Mouse (Mus musculus) embryonic facial prominence, embryonic 15.5 days (tissue): ENCODE measurements around the gene Cyp39a1. TPM values are rescaled to one million over a fixed set of nuclear protein-coding genes. Genes with fewer than 3 reads are reported as not detected.

Experiments used
- ATAC-seq: fragments of 200-750 bp; cut with Nextera tagmentation; 2 replicates; pipeline ENCODE4 v1.8.0; 2017; ENCODE audit warnings: low read depth, moderate TSS enrichment; ENCODE audit not compliant: insufficient number of reproducible peaks, low FRiP score, low TSS enrichment
- H3K27ac ChIP-seq: fragments of 300-500 bp; sonication (generic); replicated peaks from 2 replicates; pipeline ENCODE4 v1.5.1; 2015; ENCODE audit warnings: mild to moderate bottlenecking, inconsistent platforms
- H3K27me3 ChIP-seq: fragments of 300-500 bp; sonication (generic); 2 replicates; pipeline ENCODE4 v1.6.1; 2015; ENCODE audit warnings: inconsistent platforms
- H3K36me3 ChIP-seq: fragments of 300-500 bp; sonication (generic); 2 replicates; pipeline ENCODE4 v1.6.1; 2015; ENCODE audit warnings: mild to moderate bottlenecking, inconsistent platforms
- H3K4me1 ChIP-seq: fragments of 300-500 bp; sonication (generic); 2 replicates; pipeline ENCODE4 v1.6.1; 2015; ENCODE audit warnings: inconsistent platforms
- H3K4me2 ChIP-seq: fragments of 300-500 bp; sonication (generic); replicated peaks from 2 replicates; pipeline ENCODE4 v1.6.1; 2015; ENCODE audit warnings: mild to moderate bottlenecking, inconsistent platforms
- H3K4me3 ChIP-seq: fragments of 300-500 bp; sonication (generic); replicated peaks from 2 replicates; pipeline ENCODE4 v1.5.1; 2015; ENCODE audit warnings: mild to moderate bottlenecking, inconsistent platforms
- H3K9ac ChIP-seq: fragments of 300-500 bp; sonication (generic); 2 replicates; pipeline ENCODE4 v1.6.1; 2015; ENCODE audit warnings: inconsistent platforms
- H3K9me3 ChIP-seq: fragments of 300-500 bp; sonication (generic); replicated peaks from 2 replicates; pipeline ENCODE4 v1.6.1; 2016; ENCODE audit warnings: inconsistent platforms
- WGBS: fragments of 180-500 bp; shearing (Covaris S2); methylation state at CpG from one replicate; pipeline ENCODE4 v1.1.7; 2015; 5-methylcytosine and 5-hydroxymethylcytosine counted together
- polyA plus RNA-seq: library from polyadenylated mRNA; unstranded; fragments of >200 nt; fragmentation: Nextera tagmentation; extraction: Ambion mirVana; gene quantifications from 2 replicates; pipeline ENCODE4 v1.2.1, GENCODE M21; 2015

Cyp39a1 gene
- polyA plus RNA-seq, result 23.5 and 26.2 TPM in 2 replicates

DNA sequence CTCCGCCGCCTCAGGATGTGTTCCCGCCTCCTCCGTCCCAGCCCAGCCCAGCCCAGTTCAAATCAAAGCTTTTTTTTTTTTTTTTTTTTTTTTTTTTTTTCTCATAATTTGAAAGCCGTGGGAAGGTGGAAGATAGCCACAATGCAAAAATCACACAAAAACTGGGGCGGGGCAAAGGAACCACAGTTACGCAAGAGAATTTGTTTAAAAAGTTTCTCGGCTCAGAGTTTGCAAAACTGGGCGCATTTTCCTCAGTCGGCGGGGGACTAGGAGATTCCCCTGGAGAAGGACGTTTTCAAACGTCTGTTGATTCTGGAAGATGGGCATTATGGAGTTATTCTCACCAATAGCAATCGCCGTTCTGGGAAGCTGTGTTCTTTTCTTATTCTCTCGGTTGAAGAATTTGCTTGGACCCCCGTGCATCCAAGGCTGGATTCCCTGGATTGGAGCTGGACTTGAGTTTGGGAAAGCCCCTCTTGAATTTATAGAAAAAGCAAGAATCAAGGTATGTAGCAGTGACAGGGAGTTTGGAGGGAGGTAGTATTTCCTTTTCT, at the start of gene Cyp39a1:
Gene Cyp39a1 (plus strand): TSS at position 136 of the 554 bp plus-strand sequence.
- WGBS, result under 1% methylated on average over 17 of the region's 17 CpGs
- Histone ChIP-seq H3K9ac (peak within 1 kb of the TSS; percentile 52), H3K27me3 (no peaks in the 10 kb centered on the region), H3K27ac (peak within 1 kb of the TSS; percentile 58), H3K9me3 (no peaks in the 10 kb centered on the region), H3K4me2 (peak within 1 kb of the TSS; percentile 85), H3K36me3 (0 out of 2 replicates have a peak, but pooled peaks cover 3% of the 10 kb centered on the region), H3K4me3 (peak within 1 kb of the TSS; percentile 91), H3K4me1 (peaks cover 24% of the 10 kb centered on the region)
- no peak for ATAC-seq

DNA sequence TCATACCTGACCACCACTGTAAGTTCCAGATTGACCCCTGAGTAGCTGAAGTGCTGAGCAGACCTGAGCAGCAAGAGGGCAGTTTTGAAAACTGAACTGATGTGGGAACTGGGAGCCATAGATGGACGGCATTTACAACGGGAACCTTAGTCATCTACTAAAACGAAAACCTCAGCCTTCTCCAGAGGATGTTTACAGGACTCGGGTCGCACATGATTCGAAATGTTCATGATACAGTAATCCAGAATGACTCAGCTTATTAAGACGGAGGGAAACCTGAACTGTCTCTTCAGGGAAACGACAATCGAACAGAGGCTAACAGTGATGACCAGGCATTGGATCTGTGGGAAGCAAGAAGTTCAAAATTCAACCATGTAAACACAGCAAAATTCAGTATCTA, 48.1 kb upstream of the Cyp39a1 start:
- no peak overlapping the region for H3K4me3 ChIP-seq
- H3K27me3 ChIP-seq, result no peaks in the 10 kb centered on the region
- H3K4me1 ChIP-seq, result no peaks in the 10 kb centered on the region
- ATAC-seq, result no peak
- H3K36me3 ChIP-seq, result no peaks in the 10 kb centered on the region
- H3K4me2 ChIP-seq, result no peak overlapping the region
- H3K27ac ChIP-seq, result no peak overlapping the region
- WGBS, result 81% methylated on average over 9 of the region's 9 CpGs
- H3K9me3 ChIP-seq, result no peaks in the 10 kb centered on the region
- no peak overlapping the region for H3K9ac ChIP-seq

DNA sequence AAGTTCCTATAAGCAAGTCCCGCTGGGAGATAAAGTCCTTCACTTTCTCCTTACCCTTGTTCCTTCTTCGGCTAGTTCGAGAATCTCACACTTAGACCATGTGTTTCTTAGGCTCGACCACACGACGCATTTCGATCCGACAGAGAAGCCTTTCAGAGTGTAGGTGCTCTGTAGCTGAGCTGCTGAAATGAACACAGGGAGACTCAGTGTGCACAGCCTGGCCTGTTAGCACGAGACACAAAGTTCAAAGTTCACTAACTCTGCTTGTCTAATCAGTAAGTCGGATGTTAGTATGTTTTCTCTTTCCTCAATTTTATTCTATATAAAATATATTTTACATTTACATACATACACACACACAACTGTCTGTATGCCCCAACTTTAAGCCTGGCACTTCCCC, 45.1 kb upstream of the Cyp39a1 start:
- Histone ChIP-seq H3K27me3 (0 out of 2 replicates have a peak, but pooled peaks cover 2% of the 10 kb centered on the region), H3K9me3 (no peaks in the 10 kb centered on the region), H3K4me1 (no peaks in the 10 kb centered on the region), H3K36me3 (no peaks in the 10 kb centered on the region), H3K4me2 (no peak overlapping the region), H3K27ac (no peak overlapping the region), H3K4me3 (no peak overlapping the region), H3K9ac (no peak overlapping the region)
- ATAC-seq, result no peak
- 85% methylated on average over 10 of the region's 10 CpGs for WGBS

DNA sequence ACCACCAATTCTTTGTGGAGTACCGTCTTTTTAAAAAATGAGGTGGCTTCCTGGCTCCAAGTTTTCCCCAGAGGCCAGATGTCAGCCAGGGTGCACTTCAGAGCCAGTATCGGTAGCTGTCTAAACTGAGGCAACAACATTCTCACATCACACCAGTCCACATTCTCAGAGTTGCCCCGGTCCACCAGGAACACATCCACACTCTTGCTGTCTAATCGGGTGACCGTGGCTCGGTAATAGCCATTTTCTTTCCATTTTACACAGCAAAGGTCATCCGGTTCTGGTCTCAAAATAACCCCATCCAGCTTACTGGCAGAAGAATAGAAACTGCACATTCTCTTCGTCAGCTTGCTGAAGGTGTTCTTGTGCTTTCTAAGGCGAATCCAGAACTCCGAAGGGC, 39.0 kb upstream of the Cyp39a1 start:
- H3K4me3 ChIP-seq, result no peak overlapping the region
- H3K36me3 ChIP-seq, result no peaks in the 10 kb centered on the region
- H3K9me3 ChIP-seq, result no peaks in the 10 kb centered on the region
- no peak overlapping the region for H3K27ac ChIP-seq
- H3K4me2 ChIP-seq, result no peak overlapping the region
- no peak overlapping the region for H3K9ac ChIP-seq
- H3K27me3 ChIP-seq, result peaks cover 38% of the 10 kb centered on the region
- ATAC-seq, result no peak
- WGBS, result 89% methylated on average over 10 of the region's 10 CpGs
- peaks cover 15% of the 10 kb centered on the region for H3K4me1 ChIP-seq

DNA sequence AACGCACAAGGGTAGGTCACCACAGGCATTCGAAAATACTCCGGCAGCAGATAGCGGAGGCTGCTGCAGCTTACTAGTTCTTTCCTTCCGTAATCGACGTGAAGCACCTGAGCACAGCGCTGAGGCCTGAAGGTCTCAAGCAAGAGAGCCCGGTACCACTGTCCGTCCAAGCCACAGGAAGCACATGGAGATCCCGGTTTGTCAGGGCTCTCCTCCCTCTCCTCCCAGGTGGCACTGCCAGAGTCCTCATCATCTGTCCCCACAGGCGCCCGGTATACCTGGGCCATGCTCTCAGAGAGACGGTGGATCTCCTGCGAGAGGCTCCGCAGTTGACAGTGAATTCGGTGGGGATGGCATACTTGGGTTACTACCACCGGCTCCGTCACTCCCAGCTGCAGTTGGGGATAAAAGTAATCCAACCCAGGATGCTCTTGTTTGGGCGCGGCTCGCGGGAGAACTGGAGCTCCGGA, 38.2 kb upstream of the Cyp39a1 start:
- Histone ChIP-seq H3K4me1 (peaks cover 15% of the 10 kb centered on the region), H3K9ac (no peak overlapping the region), H3K36me3 (no peaks in the 10 kb centered on the region), H3K27ac (no peak overlapping the region), H3K27me3 (peaks cover 38% of the 10 kb centered on the region), H3K4me2 (peak overlapping the region; percentile 63), H3K9me3 (no peaks in the 10 kb centered on the region), H3K4me3 (peak overlapping the region; percentile 38)
- no peak for ATAC-seq
- WGBS, result 21% methylated on average over 24 of the region's 24 CpGs

DNA sequence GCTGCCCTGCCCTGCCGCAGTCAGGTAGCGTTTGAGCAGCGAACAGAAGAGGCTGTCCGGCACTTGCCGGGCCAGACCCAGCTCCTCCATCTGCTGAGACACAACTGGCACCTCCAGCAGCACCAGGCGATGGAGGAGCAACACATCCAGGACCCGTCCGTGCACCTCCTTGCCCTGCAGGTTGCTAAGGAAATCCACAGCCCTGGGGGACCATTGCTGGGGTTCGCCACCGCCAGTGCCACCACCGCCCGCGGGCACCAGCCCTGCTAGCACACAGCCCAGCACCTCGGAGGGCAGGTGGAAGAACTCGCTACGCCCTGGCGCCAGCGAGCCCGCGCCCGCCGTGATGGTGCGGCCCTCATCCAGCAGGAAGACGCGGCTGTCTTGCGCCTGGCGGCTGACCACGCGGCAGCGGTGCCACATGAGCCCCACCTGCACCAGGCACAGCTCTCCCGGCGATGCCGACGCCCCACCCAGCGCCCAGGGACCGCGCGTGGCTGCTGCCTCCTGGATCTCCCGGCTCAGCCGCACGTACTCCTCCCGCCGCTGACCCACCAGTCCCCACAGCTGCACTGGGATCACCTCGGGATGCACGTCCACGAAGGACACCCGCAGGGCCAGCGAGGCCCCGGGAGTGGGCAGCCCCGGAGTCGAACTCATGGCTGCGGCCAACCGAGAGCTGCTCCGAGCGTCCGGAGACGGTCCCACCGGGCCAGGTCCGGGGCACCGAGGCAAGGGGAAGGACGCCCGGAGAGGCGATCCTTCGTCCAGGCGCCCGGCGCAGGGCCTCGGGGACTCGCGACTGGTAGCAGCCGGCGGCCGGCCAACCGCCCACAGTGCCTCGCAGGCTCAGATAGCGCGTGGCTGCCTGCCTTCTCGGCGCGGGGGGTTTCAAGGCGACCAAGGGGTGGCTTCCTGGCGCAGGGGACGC, 37.5 kb upstream of the Cyp39a1 start, which contains the start of gene Tdrd6:
Gene Tdrd6 (minus strand): TSS at position 804 of the 931 bp plus-strand sequence.
- Histone ChIP-seq H3K9ac (peak within 1 kb of the TSS; percentile 5; the same call in 1 of the 2 replicates), H3K36me3 (no peaks in the 10 kb centered on the region), H3K4me3 (peak within 1 kb of the TSS; percentile 38), H3K9me3 (no peaks in the 10 kb centered on the region), H3K4me1 (peaks cover 15% of the 10 kb centered on the region), H3K27ac (no peak within 1 kb of the TSS), H3K27me3 (peaks cover 38% of the 10 kb centered on the region), H3K4me2 (peak within 1 kb of the TSS; percentile 63)
- WGBS, result 2% methylated on average over 82 of the region's 83 CpGs
- ATAC-seq, result 0 out of 2 replicates have a peak, but pooled peaks have one; percentile 29

DNA sequence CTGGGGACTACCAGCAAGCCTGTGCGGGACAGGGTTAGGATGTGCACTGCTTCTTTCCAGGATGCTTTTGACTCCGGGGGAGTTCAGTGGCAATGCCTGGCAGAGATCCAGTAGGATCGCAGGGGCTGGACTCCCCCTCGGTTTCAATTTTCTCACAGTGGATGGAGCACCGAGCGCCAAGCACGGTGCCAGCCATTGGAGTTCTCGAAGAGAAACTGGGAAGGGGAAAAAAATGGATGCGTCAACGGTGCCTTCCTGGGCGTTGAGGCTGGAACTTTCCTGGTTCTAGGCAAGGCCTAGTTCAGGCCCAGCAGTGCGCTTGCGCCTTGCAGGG, 36.8 kb upstream of the Cyp39a1 start:
- no peak; the same call in 1 of the 2 replicates for ATAC-seq
- Histone ChIP-seq H3K9me3 (no peaks in the 10 kb centered on the region), H3K4me3 (peak overlapping the region; percentile 38), H3K9ac (0 out of 2 replicates have a peak overlapping the region, but pooled peaks have one; percentile 5), H3K4me2 (peak overlapping the region; percentile 63), H3K4me1 (peaks cover 15% of the 10 kb centered on the region), H3K27me3 (peaks cover 38% of the 10 kb centered on the region), H3K27ac (no peak overlapping the region), H3K36me3 (no peaks in the 10 kb centered on the region)
- 39% methylated on average over 13 of the region's 13 CpGs for WGBS

DNA sequence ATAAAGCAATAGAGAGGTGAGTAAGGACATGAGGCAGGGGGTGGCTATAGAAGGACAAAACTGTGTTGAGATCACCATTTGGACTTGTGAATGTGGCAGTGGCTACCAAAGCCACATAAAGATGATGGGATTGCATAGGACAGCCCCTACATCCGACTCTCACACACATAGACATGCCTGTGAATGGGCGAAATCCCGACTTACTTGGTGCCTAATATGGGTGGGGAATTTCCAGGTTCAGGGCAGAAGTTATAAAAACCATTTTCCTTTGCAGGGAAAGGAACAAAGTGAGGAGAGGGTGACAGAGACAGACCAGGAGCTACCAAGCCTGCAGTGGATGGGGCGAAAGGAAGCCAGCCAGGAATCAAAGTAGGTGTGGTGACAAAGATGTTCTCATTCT, 30.1 kb upstream of the Cyp39a1 start:
- H3K9me3 ChIP-seq, result no peaks in the 10 kb centered on the region
- H3K4me2 ChIP-seq, result no peak overlapping the region
- H3K9ac ChIP-seq, result no peak overlapping the region
- no peaks in the 10 kb centered on the region for H3K27me3 ChIP-seq
- WGBS, result 93% methylated on average over 4 of the region's 4 CpGs
- no peak overlapping the region for H3K4me3 ChIP-seq
- ATAC-seq, result no peak
- 0 out of 2 replicates have a peak, but pooled peaks cover 7% of the 10 kb centered on the region for H3K36me3 ChIP-seq
- H3K4me1 ChIP-seq, result no peaks in the 10 kb centered on the region
- no peak overlapping the region for H3K27ac ChIP-seq

DNA sequence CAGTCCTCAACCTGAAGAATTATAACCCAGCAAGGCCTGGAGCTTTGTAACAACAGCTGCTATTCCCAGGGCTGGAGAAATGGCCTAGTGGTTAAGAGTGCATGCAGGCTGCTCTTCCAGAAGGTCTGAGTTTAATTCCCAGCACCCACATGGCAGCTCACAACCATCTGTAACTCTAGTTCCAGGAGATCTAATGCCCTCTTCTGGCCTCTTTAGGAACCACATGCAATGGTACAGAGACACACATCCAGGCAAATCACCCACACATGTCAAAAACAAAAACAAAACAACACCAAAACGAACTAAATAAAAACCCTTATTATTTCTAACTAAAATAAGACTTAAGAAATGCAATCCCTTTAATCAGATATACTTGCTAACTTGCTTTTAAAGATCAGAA, 26.4 kb upstream of the Cyp39a1 start:
- no peaks in the 10 kb centered on the region for H3K9me3 ChIP-seq
- H3K27me3 ChIP-seq, result no peaks in the 10 kb centered on the region
- WGBS, result 76% methylated on average over 1 of the region's 1 CpGs
- peaks cover 22% of the 10 kb centered on the region for H3K36me3 ChIP-seq
- no peaks in the 10 kb centered on the region for H3K4me1 ChIP-seq
- ATAC-seq, result no peak
- no peak overlapping the region for H3K9ac ChIP-seq
- no peak overlapping the region for H3K4me2 ChIP-seq
- H3K27ac ChIP-seq, result no peak overlapping the region
- H3K4me3 ChIP-seq, result no peak overlapping the region

DNA sequence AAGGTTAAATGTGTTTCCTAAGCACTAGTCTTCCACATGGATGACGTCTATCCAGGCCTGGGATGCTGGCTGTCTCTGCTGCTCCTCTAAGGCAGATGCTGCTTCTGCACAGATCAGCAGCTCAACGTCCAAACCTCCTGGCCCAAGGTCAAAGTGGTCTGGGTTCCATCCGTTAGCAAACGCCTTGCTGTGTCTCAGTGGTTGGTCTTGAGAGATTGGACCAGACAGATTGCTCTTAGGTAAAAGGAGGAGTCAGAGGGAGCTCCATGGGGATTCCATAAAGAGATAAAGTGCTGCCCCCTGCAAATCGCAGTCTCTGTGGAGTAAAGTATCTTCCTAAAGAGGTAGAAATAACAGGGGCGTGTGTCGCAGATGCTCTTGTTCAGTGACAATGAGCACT, 24.0 kb upstream of the Cyp39a1 start:
- no peaks in the 10 kb centered on the region for H3K4me1 ChIP-seq
- no peaks in the 10 kb centered on the region for H3K27me3 ChIP-seq
- H3K9me3 ChIP-seq, result no peaks in the 10 kb centered on the region
- no peak for ATAC-seq
- H3K4me2 ChIP-seq, result no peak overlapping the region
- H3K4me3 ChIP-seq, result no peak overlapping the region
- H3K36me3 ChIP-seq, result peaks cover 27% of the 10 kb centered on the region
- 83% methylated on average over 7 of the region's 7 CpGs for WGBS
- H3K27ac ChIP-seq, result no peak overlapping the region
- no peak overlapping the region for H3K9ac ChIP-seq

DNA sequence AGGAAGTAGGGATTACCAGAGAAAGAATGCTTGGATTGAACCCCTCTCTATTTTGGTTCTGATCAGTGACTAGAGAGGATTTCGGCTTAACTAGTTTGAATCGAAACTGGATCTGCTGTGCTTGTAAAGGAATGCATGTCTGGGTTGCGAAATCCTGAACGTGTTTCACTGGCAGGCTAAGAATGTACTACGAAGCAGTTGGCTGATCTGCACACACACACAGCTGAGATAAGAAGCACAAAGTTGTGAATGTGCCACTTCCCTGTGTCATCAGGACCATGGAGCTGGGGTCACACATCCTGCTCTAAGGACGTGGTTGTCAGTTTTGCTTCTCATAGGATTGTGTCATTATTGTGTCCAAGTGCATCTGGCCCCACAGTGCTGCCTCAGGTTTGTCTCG, 22.9 kb upstream of the Cyp39a1 start:
- Histone ChIP-seq H3K4me1 (no peaks in the 10 kb centered on the region), H3K27me3 (no peaks in the 10 kb centered on the region), H3K9me3 (no peaks in the 10 kb centered on the region), H3K4me3 (no peak overlapping the region), H3K4me2 (no peak overlapping the region), H3K27ac (0 out of 2 replicates have a peak overlapping the region, but pooled peaks have one; percentile 5), H3K36me3 (peaks cover 29% of the 10 kb centered on the region), H3K9ac (no peak overlapping the region)
- WGBS, result 44% methylated on average over 7 of the region's 7 CpGs
- ATAC-seq, result no peak
